Mouse (Mus musculus): Measurements from ENCODE around the gene Il27ra. TPM values are rescaled to one million over a fixed set of nuclear protein-coding genes. Genes with fewer than 3 reads are reported as not detected.

Il27ra gene
- polyA plus RNA-seq, 2 experiments = 0.32 to 0.70 TPM

- H3K27ac ChIP-seq = no peak overlapping the region
- H3K9ac ChIP-seq (replicated peaks) = no peak overlapping the region
- DNase-seq (ENCODE audit: low read depth in 3 of 3, low spot score in 3 of 3) (no peak), ATAC-seq (ENCODE audit: insufficient read depth) (no peak)
- H3K4me1 ChIP-seq (replicated peaks; ENCODE audit: control insufficient read depth in 2 of 2, insufficient read depth in 2 of 2, low read length in 1 of 2) = peaks cover 0 to 20% of the 10 kb centered on the region in 2 experiments
- TF ChIP-seq CTCF (IDR thresholded peaks at IDR 0.05; ENCODE audit: low read depth) (no peak), EP300 (IDR thresholded peaks at IDR 0.05; ENCODE audit: low read depth) (no peak)
- H3K9me3 ChIP-seq (ENCODE audit: control insufficient read depth, low read length) = no peaks in the 10 kb centered on the region
- no peak overlapping the region for H3K4me3 ChIP-seq (ENCODE audit: insufficient read depth in 1 of 2, low read depth in 2 of 2, low read length in 2 of 2)
- H3K36me3 ChIP-seq (replicated peaks; ENCODE audit: control insufficient read depth, insufficient read depth, low read depth) = no peaks in the 10 kb centered on the region
- WGBS (ENCODE audit: insufficient replicate concordance) = 69% methylated on average over 2 of the region's 2 CpGs
- no peaks in the 10 kb centered on the region for H3K27me3 ChIP-seq (ENCODE audit: control insufficient read depth, insufficient read depth, low read length)
- no peak overlapping the region for H3K4me2 ChIP-seq (ENCODE audit: low read depth)
Observed at GRCm38 (mm10) chr8:84069750-84070149, 27.4 kb upstream of the Il27ra start.

GRCm38 (mm10) chr8:84069169-84069568, 26.8 kb upstream of the Il27ra start:
- Histone ChIP-seq H3K36me3 (replicated peaks; ENCODE audit: control insufficient read depth, insufficient read depth, low read depth) (no peaks in the 10 kb centered on the region), H3K27me3 (ENCODE audit: control insufficient read depth, insufficient read depth, low read length) (no peaks in the 10 kb centered on the region), H3K27ac (no peak overlapping the region), H3K9me3 (ENCODE audit: control insufficient read depth, low read length) (no peaks in the 10 kb centered on the region), H3K4me3 (ENCODE audit: insufficient read depth in 1 of 2, low read depth in 2 of 2, low read length in 2 of 2) (no peak overlapping the region), H3K4me1 (replicated peaks; ENCODE audit: control insufficient read depth in 2 of 2, insufficient read depth in 2 of 2, low read length in 1 of 2) (peaks cover 0 to 20% of the 10 kb centered on the region in 2 experiments), H3K9ac (replicated peaks) (no peak overlapping the region), H3K4me2 (ENCODE audit: low read depth) (no peak overlapping the region)
- 36% methylated on average over 1 of the region's 1 CpGs for whole genome bisulfite sequencing (ENCODE audit: insufficient replicate concordance)
- DNase-seq (ENCODE audit: low read depth in 3 of 3, low spot score in 3 of 3) (no peak), ATAC-seq (ENCODE audit: insufficient read depth) (no peak)
- TF ChIP-seq CTCF (IDR thresholded peaks at IDR 0.05; ENCODE audit: low read depth) = no peak
- no peak for TF ChIP-seq EP300 (IDR thresholded peaks at IDR 0.05; ENCODE audit: low read depth)

GRCm38 (mm10) chr8:84068316-84069035, 26.1 kb upstream of the Il27ra start:
- no peaks in the 10 kb centered on the region for H3K9me3 ChIP-seq (ENCODE audit: control insufficient read depth, low read length)
- H3K4me1 ChIP-seq (replicated peaks; ENCODE audit: control insufficient read depth in 2 of 2, insufficient read depth in 2 of 2, low read length in 1 of 2) = peaks cover 0 to 21% of the 10 kb centered on the region in 2 experiments
- no peak overlapping the region for H3K9ac ChIP-seq (replicated peaks)
- H3K4me3 ChIP-seq (ENCODE audit: insufficient read depth in 1 of 2, low read depth in 2 of 2, low read length in 2 of 2) = no peak overlapping the region
- no peaks in the 10 kb centered on the region for H3K36me3 ChIP-seq (replicated peaks; ENCODE audit: control insufficient read depth, insufficient read depth, low read depth)
- H3K27ac ChIP-seq = no peak overlapping the region
- H3K27me3 ChIP-seq (ENCODE audit: control insufficient read depth, insufficient read depth, low read length) = no peaks in the 10 kb centered on the region
- ATAC-seq (ENCODE audit: insufficient read depth) (no peak), DNase-seq (ENCODE audit: low read depth in 3 of 3, low spot score in 3 of 3) (no peak)
- no peak overlapping the region for H3K4me2 ChIP-seq (ENCODE audit: low read depth)
- TF ChIP-seq EP300 (IDR thresholded peaks at IDR 0.05; ENCODE audit: low read depth) = no peak
- TF ChIP-seq CTCF (IDR thresholded peaks at IDR 0.05; ENCODE audit: low read depth) = no peak
- WGBS (ENCODE audit: insufficient replicate concordance) = 32% methylated on average over 12 of the region's 12 CpGs

- Histone ChIP-seq H3K9me3 (ENCODE audit: control insufficient read depth, low read length) (no peaks in the 10 kb centered on the region), H3K4me3 (ENCODE audit: insufficient read depth in 1 of 2, low read depth in 2 of 2, low read length in 2 of 2) (peak overlapping the region; percentile 12 to 91; a peak in 3 of 4 replicates), H3K27me3 (ENCODE audit: control insufficient read depth, insufficient read depth, low read length) (no peaks in the 10 kb centered on the region), H3K4me1 (replicated peaks; ENCODE audit: control insufficient read depth in 2 of 2, insufficient read depth in 2 of 2, low read length in 1 of 2) (peaks cover 0 to 22% of the 10 kb centered on the region in 2 experiments), H3K4me2 (ENCODE audit: low read depth) (peak overlapping the region; percentile 95), H3K9ac (replicated peaks) (peak overlapping the region; percentile 37), H3K27ac (no peak overlapping the region), H3K36me3 (replicated peaks; ENCODE audit: control insufficient read depth, insufficient read depth, low read depth) (no peaks in the 10 kb centered on the region)
- 74% methylated on average over 7 of the region's 7 CpGs for WGBS (ENCODE audit: insufficient replicate concordance)
- ATAC-seq (ENCODE audit: insufficient read depth) (no peak), DNase-seq (ENCODE audit: low read depth in 3 of 3, low spot score in 3 of 3) (no peak)
- TF ChIP-seq EP300 (IDR thresholded peaks at IDR 0.05; ENCODE audit: low read depth) = no peak
- no peak for TF ChIP-seq CTCF (IDR thresholded peaks at IDR 0.05; ENCODE audit: low read depth)
Observed at GRCm38 (mm10) chr8:84067911-84068310, 25.5 kb upstream of the Il27ra start.

GRCm38 (mm10) chr8:84067047-84067573, 24.7 kb upstream of the Il27ra start:
- Histone ChIP-seq H3K36me3 (replicated peaks; ENCODE audit: control insufficient read depth, insufficient read depth, low read depth) (no peaks in the 10 kb centered on the region), H3K4me3 (ENCODE audit: insufficient read depth in 1 of 2, low read depth in 2 of 2, low read length in 2 of 2) (peak overlapping the region; percentile 60 to 91), H3K9ac (replicated peaks) (peak overlapping the region; percentile 93), H3K27me3 (ENCODE audit: control insufficient read depth, insufficient read depth, low read length) (no peaks in the 10 kb centered on the region), H3K27ac (peak overlapping the region; percentile 97), H3K9me3 (ENCODE audit: control insufficient read depth, low read length) (no peaks in the 10 kb centered on the region), H3K4me2 (ENCODE audit: low read depth) (peak overlapping the region; percentile 95), H3K4me1 (replicated peaks; ENCODE audit: control insufficient read depth in 2 of 2, insufficient read depth in 2 of 2, low read length in 1 of 2) (peaks cover 0 to 22% of the 10 kb centered on the region in 2 experiments)
- DNase-seq (ENCODE audit: low read depth in 3 of 3, low spot score in 3 of 3) (peak; percentile 75 to 78 (median 77)), ATAC-seq (ENCODE audit: insufficient read depth) (peak; percentile 71)
- WGBS (ENCODE audit: insufficient replicate concordance) = under 1% methylated on average over 57 of the region's 58 CpGs
- TF ChIP-seq CTCF (IDR thresholded peaks at IDR 0.05; ENCODE audit: low read depth) = no peak
- no peak for TF ChIP-seq EP300 (IDR thresholded peaks at IDR 0.05; ENCODE audit: low read depth)

Measured in liver, embryonic 14.5 days (tissue).